Mouse (Mus musculus) liver, postnatal 0 days (tissue): Measurements from ENCODE around the gene Sdc3.

Experiments used
- CTCF ChIP-seq: sonication (generic); IDR thresholded peaks from 2 replicates; pipeline ENCODE4 v1.5.1; 2016; ENCODE audit warnings: antibody characterized with exemption, low read depth
- EP300 ChIP-seq: IDR thresholded peaks from 2 replicates; pipeline ENCODE4 v1.6.1; 2016; ENCODE audit warnings: antibody characterized with exemption, low read depth, mild to moderate bottlenecking

GRCm38 (mm10) chr4:130804771-130805361 is 12.5 kb downstream of the Sdc3 start:
- TF ChIP-seq CTCF (no peak), EP300 (no peak)
